Mouse (Mus musculus) ES-E14 (cell line): Measurements from ENCODE around the gene Daam1. TPM values are rescaled to one million over a fixed set of nuclear protein-coding genes. Genes with fewer than 3 reads are reported as not detected.

Experiments used
- DNase-seq: peaks from one replicate; pipeline ENCODE4 v3.0.0-alpha.2; 2013; ENCODE audit warnings: low read depth, low spot score
- H3K27ac ChIP-seq: 2 replicates; pipeline ENCODE4 v1.5.1; 2012; ENCODE audit warnings: low read depth, mild to moderate bottlenecking, low read length, moderate library complexity, mixed read lengths; ENCODE audit not compliant: poor library complexity, insufficient read depth, severe bottlenecking
- H3K36me3 ChIP-seq: 2 replicates; pipeline ENCODE4 v1.6.1; 2012; ENCODE audit warnings: mild to moderate bottlenecking, low read length, moderate library complexity, mixed read lengths; ENCODE audit not compliant: control insufficient read depth, poor library complexity, insufficient read depth, severe bottlenecking
- H3K4me1 ChIP-seq, 2 experiments: fragments of 150-350 bp in 1 of 2; sonication (generic) in 1 of 2; 2 replicates each; pipeline ENCODE4 v1.6.1; 2012; ENCODE audit warnings: low read length in 2 of 2, mild to moderate bottlenecking in 1 of 2, mixed read lengths in 1 of 2; ENCODE audit not compliant: control insufficient read depth in 2 of 2, insufficient read depth in 2 of 2, poor library complexity in 1 of 2
- H3K4me3 ChIP-seq, 2 experiments: fragments of 150-350 bp in 1 of 2; sonication (generic) in 1 of 2; 2 replicates each; pipeline ENCODE4 v1.5.1; 2012; ENCODE audit warnings: low read length in 2 of 2, low read depth in 1 of 2, mild to moderate bottlenecking in 1 of 2, mixed read lengths in 1 of 2; ENCODE audit not compliant: insufficient read depth in 1 of 2, poor library complexity in 1 of 2, severe bottlenecking in 1 of 2
- H3K9ac ChIP-seq: 2 replicates; pipeline ENCODE4 v1.6.1; 2012; ENCODE audit warnings: low read depth, mild to moderate bottlenecking, low read length, mixed read lengths; ENCODE audit not compliant: poor library complexity, insufficient read depth, severe bottlenecking
- H3K9me3 ChIP-seq: fragments of 150-350 bp; sonication (generic); 2 replicates; pipeline ENCODE4 v1.6.1; 2012; ENCODE audit warnings: low read depth, mild to moderate bottlenecking, low read length; ENCODE audit not compliant: control insufficient read depth, insufficient read depth
- CHD2 ChIP-seq: IDR thresholded peaks from 2 replicates; pipeline ENCODE4 v1.6.1; 2014; ENCODE audit warnings: mild to moderate bottlenecking, low read depth, low read length, inconsistent platforms
- HCFC1 ChIP-seq: IDR thresholded peaks from 2 replicates; pipeline ENCODE4 v1.6.1; 2012; ENCODE audit warnings: low read length, inconsistent platforms, borderline replicate concordance; ENCODE audit not compliant: insufficient read depth
- MAFK ChIP-seq: IDR thresholded peaks from 2 replicates; pipeline ENCODE4 v1.6.1; 2014; ENCODE audit warnings: mild to moderate bottlenecking, low read depth, low read length, inconsistent platforms; ENCODE audit not compliant: insufficient read depth
- ZC3H11A ChIP-seq: IDR thresholded peaks from 2 replicates; pipeline ENCODE4 v1.6.1; 2012; ENCODE audit warnings: low read depth, mild to moderate bottlenecking, inconsistent platforms, low read length, borderline replicate concordance
- ZNF384 ChIP-seq: IDR thresholded peaks from 2 replicates; pipeline ENCODE4 v1.6.1; 2012; ENCODE audit warnings: low read depth, low read length, inconsistent platforms
- in situ Hi-C, 2 experiments: fragments of 600-800 bp; cut with MboI; formaldehyde crosslinking; loops; one replicate each; pipeline ENCODE4 v1.15.1; 2025; ENCODE audit warnings: low sequenced_read_pairs in 2 of 2, inconsistent platforms in 1 of 2; ENCODE audit not compliant: unreplicated experiment in 2 of 2
- total RNA-seq: library from RNA; depleted of rRNA; stranded (reverse); fragments of 300-350 nt; gene quantifications from 2 replicates; pipeline ENCODE4 v1.2.3, GENCODE M21; 2012

The Daam1 gene
- total RNA-seq, 1 experiment, result 15.8 TPM

GRCm38 (mm10) chr12:71830139-71830538, 739 bp upstream of the Daam1 start:
- Histone ChIP-seq H3K9ac (peak overlapping the region; percentile 60; the same call in 1 of the 2 replicates), H3K36me3 (no peaks in the 10 kb centered on the region), H3K27ac (no peak overlapping the region), H3K9me3 (no peaks in the 10 kb centered on the region), H3K4me1 (peaks cover 4 to 5% of the 10 kb centered on the region in 2 experiments; a peak in 2 of 4 replicates), H3K4me3 (peak overlapping the region; percentile 62 to 66; a peak in 3 of 4 replicates)
- no peak for DNase-seq
- in situ Hi-C loops, result no loop called here
- TF ChIP-seq CHD2, result no peak
- no peak for TF ChIP-seq HCFC1

- Histone ChIP-seq H3K4me1 (peaks cover 4 to 5% of the 10 kb centered on the region in 2 experiments; a peak in 2 of 4 replicates), H3K9ac (peak overlapping the region; percentile 91), H3K27ac (no peak overlapping the region), H3K4me3 (peak overlapping the region; percentile 81 to 85), H3K36me3 (no peaks in the 10 kb centered on the region), H3K9me3 (no peaks in the 10 kb centered on the region)
- no peak for DNase-seq
- TF ChIP-seq ZNF384 (no peak), MAFK (no peak), HCFC1 (no peak), ZC3H11A (no peak), CHD2 (no peak)
- in situ Hi-C loops, result no loop called here
These were observed 595 bp downstream of the Daam1 start for GRCm38 (mm10) chr12:71831258-71832087.

DNA sequence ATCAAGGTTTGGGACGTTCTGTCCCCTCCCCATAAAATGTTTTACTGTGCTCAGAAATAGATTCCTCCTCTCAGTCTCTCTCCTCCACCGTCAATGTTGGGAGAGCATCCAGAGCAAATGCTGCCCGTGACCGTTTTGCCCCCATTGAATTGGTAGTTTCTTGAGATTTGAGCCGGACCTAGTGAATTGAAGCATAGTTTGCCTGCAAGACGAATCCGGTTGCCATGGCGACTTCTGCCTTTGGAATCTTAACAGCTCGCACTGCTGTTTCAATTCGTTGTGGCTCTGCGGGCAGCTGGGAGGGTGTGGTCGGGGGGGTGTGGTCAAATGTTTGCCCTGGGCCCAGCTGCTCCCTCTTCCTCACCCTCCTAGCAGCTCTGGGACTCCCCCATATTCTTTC, 1.3 kb downstream of the Daam1 start:
- H3K4me3 ChIP-seq, result peak overlapping the region; percentile 81 to 85
- in situ Hi-C loops, result no loop called here
- H3K36me3 ChIP-seq, result no peaks in the 10 kb centered on the region
- DNase-seq, result peak; percentile 56
- no peaks in the 10 kb centered on the region for H3K9me3 ChIP-seq
- TF ChIP-seq ZC3H11A, result no peak
- TF ChIP-seq HCFC1, result no peak
- TF ChIP-seq ZNF384, result no peak
- no peak for TF ChIP-seq CHD2
- TF ChIP-seq MAFK, result no peak
- H3K4me1 ChIP-seq, result peaks cover 4 to 5% of the 10 kb centered on the region in 2 experiments; a peak in 2 of 4 replicates
- 0 out of 2 replicates have a peak overlapping the region, but pooled peaks have one; percentile 91 for H3K9ac ChIP-seq
- no peak overlapping the region for H3K27ac ChIP-seq

DNA sequence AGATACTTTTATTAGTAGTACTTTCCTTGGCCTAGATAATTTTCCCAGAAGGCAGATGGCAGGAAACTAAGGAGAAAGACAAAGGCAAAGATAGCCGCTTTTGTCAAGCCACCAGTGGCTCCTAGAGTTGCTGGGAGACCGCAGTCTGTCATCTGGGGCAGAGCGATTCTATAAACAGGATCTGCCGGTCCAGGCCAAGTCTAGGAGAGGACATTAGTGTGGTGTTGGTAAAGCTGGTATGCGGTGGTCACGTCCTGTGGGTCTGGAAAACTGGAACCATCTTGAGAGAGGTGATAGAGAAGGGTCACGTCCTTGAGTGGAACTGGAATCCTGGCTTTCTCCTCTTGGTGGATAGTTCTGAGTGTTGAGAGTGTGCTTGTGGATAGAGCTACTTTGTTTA, 3.2 kb downstream of the Daam1 start:
- peaks cover 4 to 5% of the 10 kb centered on the region in 2 experiments; a peak in 2 of 4 replicates for H3K4me1 ChIP-seq
- no peak overlapping the region for H3K9ac ChIP-seq
- no peaks in the 10 kb centered on the region for H3K36me3 ChIP-seq
- H3K4me3 ChIP-seq, result no peak overlapping the region
- H3K9me3 ChIP-seq, result no peaks in the 10 kb centered on the region
- TF ChIP-seq ZNF384, result no peak
- no peak for TF ChIP-seq ZC3H11A
- TF ChIP-seq MAFK, result no peak
- TF ChIP-seq HCFC1, result no peak
- no peak for TF ChIP-seq CHD2
- no peak for DNase-seq
- in situ Hi-C loops, result no loop called here
- no peak overlapping the region for H3K27ac ChIP-seq
